ENCODE assay signal across 8 mouse cellular contexts in the genomic region with DNA sequence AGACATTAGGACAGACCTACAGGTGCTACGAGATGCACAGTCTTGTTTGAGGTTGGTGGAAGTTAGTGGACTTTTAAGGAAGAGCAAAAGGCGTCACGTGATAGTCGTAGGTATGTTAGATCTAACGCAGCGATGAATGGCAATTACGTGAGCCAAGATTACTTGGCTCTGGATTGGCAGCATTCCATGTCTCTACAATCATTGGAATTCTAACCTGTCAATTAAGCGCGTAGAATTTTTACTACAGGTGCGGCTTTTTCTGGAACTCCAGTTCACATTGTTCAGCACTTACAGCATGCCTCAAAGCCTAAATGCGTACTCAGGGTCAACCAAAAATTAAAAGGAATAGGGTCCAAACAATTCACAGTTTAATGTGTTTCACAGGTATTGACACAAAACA. TPM values are rescaled to one million over a fixed set of nuclear protein-coding genes. Genes with fewer than 3 reads are reported as not detected.
DNase-seq lines count a peak whose midpoint lies in the region; ATAC-seq and TF ChIP-seq lines count a peak whose summit lies in the region.

No protein-coding gene starts in this region.

- DNase-seq in layer of hippocampus, adult 2 months (ENCODE audit: low spot score in 2 of 2) = no peak
- no peak for DNase-seq in layer of hippocampus, adult 18-20 months (ENCODE audit: low spot score in 2 of 2)
- no peak for DNase-seq in hindbrain, embryonic 14.5 days (ENCODE audit: low spot score)
- DNase-seq in liver, embryonic 14.5 days (ENCODE audit: low read depth in 3 of 3, low spot score in 3 of 3) = no peak
- no peak for DNase-seq in spleen, postnatal 36 days (ENCODE audit: low spot score in 2 of 2)
- DNase-seq in adipocyte (ENCODE audit: low spot score) = no peak
- no peak for DNase-seq in thymus, postnatal 4 days

- no peaks in the 10 kb centered on the region for H3K27me3 ChIP-seq in hindbrain, embryonic 14.5 days (ENCODE audit: control insufficient read depth, insufficient read depth, low read length)
- H3K27me3 ChIP-seq in liver, embryonic 14.5 days (ENCODE audit: control insufficient read depth, insufficient read depth, low read length) = no peaks in the 10 kb centered on the region; the same call in 1 of the 2 replicates
- no peaks in the 10 kb centered on the region for H3K27me3 ChIP-seq in neural tube, embryonic 15.5 days (replicated peaks)

- no peak for TF ChIP-seq EP300 in liver, embryonic 14.5 days (IDR thresholded peaks at IDR 0.05; ENCODE audit: low read depth)

- H3K4me2 ChIP-seq in hindbrain, embryonic 14.5 days (replicated peaks) = peak overlapping the region; percentile 83
- H3K4me2 ChIP-seq in liver, embryonic 14.5 days (ENCODE audit: low read depth) = peak overlapping the region; percentile 69
- peak overlapping the region; percentile 98 for H3K4me2 ChIP-seq in neural tube, embryonic 15.5 days

- no peak for ATAC-seq in hindbrain, embryonic 14.5 days (ENCODE audit: low FRiP score)
- no peak for ATAC-seq in liver, embryonic 14.5 days (ENCODE audit: insufficient read depth)
- 0 out of 2 replicates have a peak, but pooled peaks have one; percentile 6 for ATAC-seq in neural tube, embryonic 15.5 days (ENCODE audit: low FRiP score)

- WGBS in hindbrain, embryonic 14.5 days = 87% methylated on average over 11 of the region's 11 CpGs
- 85% methylated on average over 11 of the region's 11 CpGs for WGBS in liver, embryonic 14.5 days (ENCODE audit: insufficient replicate concordance)
- WGBS in neural tube, embryonic 15.5 days = 84% methylated on average over 11 of the region's 11 CpGs

- H3K4me3 ChIP-seq in layer of hippocampus, adult 2 months = peak overlapping the region; percentile 70
- H3K4me3 ChIP-seq in hindbrain, embryonic 14.5 days (replicated peaks; ENCODE audit: low read length) = no peak overlapping the region
- H3K4me3 ChIP-seq in liver, embryonic 14.5 days (ENCODE audit: insufficient read depth in 1 of 2, low read depth in 2 of 2, low read length in 2 of 2) = peak overlapping the region; percentile 4 to 93; a peak in 2 of 4 replicates
- peak overlapping the region; percentile 73; the same call in 1 of the 2 replicates for H3K4me3 ChIP-seq in neural tube, embryonic 15.5 days (replicated peaks)

- no peaks in the 10 kb centered on the region for H3K36me3 ChIP-seq in hindbrain, embryonic 14.5 days (replicated peaks; ENCODE audit: control insufficient read depth, insufficient read depth)
- peaks cover 4% of the 10 kb centered on the region; the same call in 1 of the 2 replicates for H3K36me3 ChIP-seq in liver, embryonic 14.5 days (replicated peaks; ENCODE audit: control insufficient read depth, insufficient read depth, low read depth)
- H3K36me3 ChIP-seq in neural tube, embryonic 15.5 days = no peaks in the 10 kb centered on the region

- 0 out of 2 replicates have a peak, but pooled peaks cover 4% of the 10 kb centered on the region for H3K4me1 ChIP-seq in hindbrain, embryonic 14.5 days (replicated peaks; ENCODE audit: control insufficient read depth, insufficient read depth, low read length)
- peaks cover 5 to 11% of the 10 kb centered on the region in 2 experiments; a peak in 3 of 4 replicates for H3K4me1 ChIP-seq in liver, embryonic 14.5 days (replicated peaks; ENCODE audit: control insufficient read depth in 2 of 2, insufficient read depth in 2 of 2, low read length in 1 of 2)
- H3K4me1 ChIP-seq in neural tube, embryonic 15.5 days = peaks cover 5% of the 10 kb centered on the region

- no peak overlapping the region for H3K9ac ChIP-seq in hindbrain, embryonic 14.5 days
- no peak overlapping the region for H3K9ac ChIP-seq in liver, embryonic 14.5 days (replicated peaks)
- no peak overlapping the region for H3K9ac ChIP-seq in neural tube, embryonic 15.5 days (replicated peaks)

- H3K9me3 ChIP-seq in hindbrain, embryonic 14.5 days (ENCODE audit: control insufficient read depth, low read length) = no peaks in the 10 kb centered on the region
- H3K9me3 ChIP-seq in liver, embryonic 14.5 days (ENCODE audit: control insufficient read depth, low read length) = no peaks in the 10 kb centered on the region
- H3K9me3 ChIP-seq in neural tube, embryonic 15.5 days (replicated peaks) = no peaks in the 10 kb centered on the region

- H3K27ac ChIP-seq in layer of hippocampus, adult 2 months = no peak overlapping the region
- H3K27ac ChIP-seq in hindbrain, embryonic 14.5 days = no peak overlapping the region
- H3K27ac ChIP-seq in liver, embryonic 14.5 days = peak overlapping the region; percentile 50; the same call in 1 of the 2 replicates
- H3K27ac ChIP-seq in neural tube, embryonic 15.5 days (replicated peaks) = no peak overlapping the region

- TF ChIP-seq CTCF in layer of hippocampus, adult 2 months (conservative IDR thresholded peaks at IDR 0.05) = no peak
- TF ChIP-seq CTCF in liver, embryonic 14.5 days (IDR thresholded peaks at IDR 0.05; ENCODE audit: low read depth) = no peak

RNA-seq across cellular contexts. Expression of a gene that starts 0.7 kb away (rescaled TPM):
- 1 to 10 TPM; 4.4 to 4.6 TPM for total RNA-seq in layer of hippocampus, adult 2 months (2021)
- 1 to 10 TPM; 4.8 to 5.1 TPM for total RNA-seq in layer of hippocampus, adult 18-20 months (2021)
- 3.2 and 4.1 TPM in 2 replicates for polyA plus RNA-seq in hindbrain, embryonic 14.5 days (2014; fragmentation: Nextera tagmentation; extraction: Ambion mirVana)
- 4.7 and 8.9 TPM in 2 replicates for polyA plus RNA-seq in liver, embryonic 14.5 days (2012; rRNA removed)
- polyA plus RNA-seq in liver, embryonic 14.5 days (2014; fragmentation: Nextera tagmentation; extraction: Ambion mirVana) = 14.6 and 15.2 TPM in 2 replicates
- 3.0 and 4.9 TPM in 2 replicates for polyA plus RNA-seq in neural tube, embryonic 15.5 days (2015; fragmentation: Nextera tagmentation; extraction: Ambion mirVana)
